Mouse (Mus musculus) hindbrain, embryonic 14.5 days (tissue): ENCODE results near the gene Tspan18. TPM values are rescaled to one million over a fixed set of nuclear protein-coding genes. Genes with fewer than 3 reads are reported as not detected.

Experiments
- ATAC-seq: fragments of 200-750 bp; cut with Nextera tagmentation; 2 replicates; pipeline ENCODE4 v1.8.0; 2017; ENCODE audit warnings: moderate number of reproducible peaks, mild to moderate bottlenecking, moderate TSS enrichment, moderate library complexity; ENCODE audit not compliant: low FRiP score
- DNase-seq: peaks from one replicate; pipeline ENCODE4 v3.0.0-alpha.2; 2015; ENCODE audit warnings: low spot score
- H3K27ac ChIP-seq: fragments of 300-500 bp; sonication (generic); 2 replicates; pipeline ENCODE4 v1.5.1; 2014; ENCODE audit warnings: mild to moderate bottlenecking, moderate library complexity
- H3K27me3 ChIP-seq: fragments of 300-500 bp; sonication (generic); 2 replicates; pipeline ENCODE4 v1.6.1; 2014; ENCODE audit warnings: mild to moderate bottlenecking, low read length, mixed read lengths; ENCODE audit not compliant: control insufficient read depth, insufficient read depth
- H3K36me3 ChIP-seq: fragments of 300-500 bp; sonication (generic); replicated peaks from 2 replicates; pipeline ENCODE4 v1.6.1; 2014; ENCODE audit not compliant: control insufficient read depth, insufficient read depth
- H3K4me1 ChIP-seq: fragments of 300-500 bp; sonication (generic); replicated peaks from 2 replicates; pipeline ENCODE4 v1.6.1; 2014; ENCODE audit warnings: antibody characterized with exemption, low read length, mixed read lengths; ENCODE audit not compliant: control insufficient read depth, insufficient read depth
- H3K4me2 ChIP-seq: fragments of 300-500 bp; sonication (generic); replicated peaks from 2 replicates; pipeline ENCODE4 v1.6.1; 2014; ENCODE audit warnings: mild to moderate bottlenecking, moderate library complexity
- H3K4me3 ChIP-seq: fragments of 300-500 bp; sonication (generic); replicated peaks from 2 replicates; pipeline ENCODE4 v1.5.1; 2014; ENCODE audit warnings: mild to moderate bottlenecking, low read length
- H3K9ac ChIP-seq: fragments of 300-500 bp; sonication (generic); 2 replicates; pipeline ENCODE4 v1.6.1; 2014
- H3K9me3 ChIP-seq: fragments of 300-500 bp; sonication (generic); 2 replicates; pipeline ENCODE4 v1.6.1; 2016; ENCODE audit warnings: low read length; ENCODE audit not compliant: control insufficient read depth
- WGBS: fragments of 180-500 bp; shearing (Covaris S2); extraction: QIAGEN DNeasy Blood & Tissue Kit; methylation state at CpG from one replicate; pipeline ENCODE4 v1.1.7; 2014; 5-methylcytosine and 5-hydroxymethylcytosine counted together
- polyA plus RNA-seq: library from polyadenylated mRNA; unstranded; fragments of >200 nt; fragmentation: Nextera tagmentation; extraction: Ambion mirVana; gene quantifications from 2 replicates; pipeline ENCODE4 v1.2.1, GENCODE M21; 2014

Tspan18 gene
- polyA plus RNA-seq, 1 experiment from 2014 or later: 28.6 TPM

DNA sequence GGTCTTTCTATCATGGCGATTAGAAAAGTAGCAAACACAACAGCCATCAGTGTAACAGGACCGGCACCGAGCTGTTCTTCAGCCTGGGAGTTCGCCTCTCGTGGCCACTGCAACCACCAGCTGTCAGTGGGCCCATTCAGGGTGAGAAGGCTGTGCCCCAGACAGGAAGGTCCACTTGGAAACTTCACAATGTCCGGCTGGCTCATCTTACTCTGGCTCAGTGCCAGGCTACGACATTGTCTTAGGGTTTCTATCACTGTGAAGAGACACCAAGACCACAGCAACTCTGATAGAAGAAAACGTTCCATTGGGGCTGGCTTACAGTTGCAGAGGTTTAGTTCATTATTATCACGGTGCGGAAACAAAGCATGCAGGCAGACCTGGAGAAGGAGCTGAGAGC is 45.1 kb downstream of the Tspan18 start:
- H3K9me3 ChIP-seq: no peaks in the 10 kb centered on the region
- no peaks in the 10 kb centered on the region for H3K36me3 ChIP-seq
- peaks cover 69% of the 10 kb centered on the region for H3K4me1 ChIP-seq
- no peak overlapping the region for H3K4me2 ChIP-seq
- WGBS: 58% methylated on average over 10 of the region's 10 CpGs
- DNase-seq: no peak
- no peaks in the 10 kb centered on the region for H3K27me3 ChIP-seq
- H3K9ac ChIP-seq: no peak overlapping the region
- peak overlapping the region; percentile 57; the same call in 1 of the 2 replicates for H3K27ac ChIP-seq
- no peak overlapping the region for H3K4me3 ChIP-seq
- no peak for ATAC-seq

GRCm38 (mm10) chr2:93287348-93287747 is 47.0 kb downstream of the Tspan18 start:
- ATAC-seq (peak; percentile 12), DNase-seq (peak; percentile 72)
- Histone ChIP-seq H3K4me3 (no peak overlapping the region), H3K36me3 (no peaks in the 10 kb centered on the region), H3K9me3 (no peaks in the 10 kb centered on the region), H3K4me2 (peak overlapping the region; percentile 29; the same call in 1 of the 2 replicates), H3K4me1 (peaks cover 79% of the 10 kb centered on the region), H3K9ac (peak overlapping the region; percentile 37; the same call in 1 of the 2 replicates), H3K27me3 (no peaks in the 10 kb centered on the region), H3K27ac (peak overlapping the region; percentile 90)
- 23% methylated on average over 4 of the region's 4 CpGs for WGBS

DNA sequence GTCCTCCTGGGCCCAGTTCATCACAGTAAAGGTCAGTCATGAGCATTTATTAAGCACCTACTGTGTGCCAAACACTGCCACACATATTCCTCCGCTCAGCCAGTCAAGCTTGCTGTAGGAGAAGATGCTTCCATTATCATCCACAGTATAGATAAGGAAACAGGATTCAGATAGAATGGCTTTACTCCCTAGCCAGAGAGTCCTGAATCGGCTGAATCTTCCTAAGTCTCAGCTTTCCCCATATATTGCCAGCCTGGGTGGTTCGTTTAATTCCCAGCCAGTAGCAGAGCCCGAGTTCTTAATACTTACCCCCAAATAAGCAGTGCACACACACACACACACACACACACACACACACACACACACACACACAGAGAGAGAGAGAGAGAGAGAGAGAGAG is 47.6 kb downstream of the Tspan18 start:
- peaks cover 79% of the 10 kb centered on the region for H3K4me1 ChIP-seq
- H3K27ac ChIP-seq: peak overlapping the region; percentile 90
- no peaks in the 10 kb centered on the region for H3K27me3 ChIP-seq
- no peaks in the 10 kb centered on the region for H3K36me3 ChIP-seq
- no peak overlapping the region for H3K4me2 ChIP-seq
- ATAC-seq: no peak
- peak; percentile 53 for DNase-seq
- H3K9ac ChIP-seq: peak overlapping the region; percentile 37; the same call in 1 of the 2 replicates
- 36% methylated on average over 4 of the region's 4 CpGs for WGBS
- H3K4me3 ChIP-seq: no peak overlapping the region
- no peaks in the 10 kb centered on the region for H3K9me3 ChIP-seq

- Histone ChIP-seq H3K27ac (peak overlapping the region; percentile 90), H3K36me3 (no peaks in the 10 kb centered on the region), H3K27me3 (no peaks in the 10 kb centered on the region), H3K4me2 (no peak overlapping the region), H3K4me1 (peaks cover 75% of the 10 kb centered on the region), H3K9me3 (no peaks in the 10 kb centered on the region), H3K9ac (no peak overlapping the region), H3K4me3 (no peak overlapping the region)
- no peak for ATAC-seq
- WGBS: 52% methylated on average over 1 of the region's 2 CpGs
- DNase-seq: no peak
These were observed 48.0 kb downstream of the Tspan18 start for GRCm38 (mm10) chr2:93286321-93286720.

GRCm38 (mm10) chr2:93285842-93286241 is 48.5 kb downstream of the Tspan18 start:
- 23% methylated on average over 8 of the region's 8 CpGs for WGBS
- H3K4me3 ChIP-seq: no peak overlapping the region
- no peak for DNase-seq
- no peak for ATAC-seq
- no peak overlapping the region for H3K9ac ChIP-seq
- H3K27ac ChIP-seq: peak overlapping the region; percentile 90
- no peaks in the 10 kb centered on the region for H3K9me3 ChIP-seq
- H3K27me3 ChIP-seq: no peaks in the 10 kb centered on the region
- peaks cover 73% of the 10 kb centered on the region for H3K4me1 ChIP-seq
- H3K4me2 ChIP-seq: no peak overlapping the region
- no peaks in the 10 kb centered on the region for H3K36me3 ChIP-seq

DNA sequence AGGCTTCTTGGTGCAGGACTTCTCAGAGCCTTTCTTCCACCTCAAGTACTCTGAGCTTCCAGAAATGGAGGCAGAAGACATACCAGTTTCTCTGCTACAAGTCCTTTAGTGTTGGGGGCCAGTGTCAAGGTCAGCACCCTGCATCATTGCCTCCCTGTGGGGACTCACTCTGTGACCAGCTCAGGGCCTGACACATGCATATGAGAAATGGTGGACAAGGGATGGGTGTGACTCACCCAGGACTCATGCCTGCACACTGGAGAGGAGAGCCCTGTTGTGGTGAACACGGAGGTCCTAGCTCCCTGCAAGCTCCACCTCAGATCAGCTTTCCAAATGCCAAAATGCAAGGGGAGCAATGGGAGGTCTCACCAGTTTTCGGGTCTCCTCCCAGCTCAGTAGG is 49.7 kb downstream of the Tspan18 start:
- no peaks in the 10 kb centered on the region for H3K9me3 ChIP-seq
- H3K27ac ChIP-seq: peak overlapping the region; percentile 90; the same call in 1 of the 2 replicates
- no peak overlapping the region for H3K4me3 ChIP-seq
- peaks cover 79% of the 10 kb centered on the region for H3K4me1 ChIP-seq
- H3K36me3 ChIP-seq: no peaks in the 10 kb centered on the region
- H3K27me3 ChIP-seq: no peaks in the 10 kb centered on the region
- no peak for DNase-seq
- no peak overlapping the region for H3K4me2 ChIP-seq
- no peak overlapping the region for H3K9ac ChIP-seq
- WGBS: 57% methylated on average over 2 of the region's 2 CpGs
- no peak for ATAC-seq

- no peak overlapping the region for H3K4me2 ChIP-seq
- H3K36me3 ChIP-seq: no peaks in the 10 kb centered on the region
- DNase-seq (no peak), ATAC-seq (no peak; the same call in 1 of the 2 replicates)
- no peak overlapping the region for H3K4me3 ChIP-seq
- peak overlapping the region; percentile 55 for H3K27ac ChIP-seq
- no peak overlapping the region for H3K9ac ChIP-seq
- WGBS: 11% methylated on average over 7 of the region's 7 CpGs
- no peaks in the 10 kb centered on the region for H3K9me3 ChIP-seq
- H3K27me3 ChIP-seq: no peaks in the 10 kb centered on the region
- H3K4me1 ChIP-seq: peaks cover 83% of the 10 kb centered on the region
These were observed 50.6 kb downstream of the Tspan18 start for GRCm38 (mm10) chr2:93283481-93284293.

GRCm38 (mm10) chr2:93282636-93283035 is 51.7 kb downstream of the Tspan18 start:
- Histone ChIP-seq H3K9ac (no peak overlapping the region), H3K4me1 (peaks cover 83% of the 10 kb centered on the region), H3K9me3 (no peaks in the 10 kb centered on the region), H3K36me3 (no peaks in the 10 kb centered on the region), H3K27ac (0 out of 2 replicates have a peak overlapping the region, but pooled peaks have one; percentile 3), H3K27me3 (no peaks in the 10 kb centered on the region), H3K4me3 (no peak overlapping the region), H3K4me2 (no peak overlapping the region)
- DNase-seq (no peak), ATAC-seq (no peak)
- 92% methylated on average over 4 of the region's 4 CpGs for WGBS

DNA sequence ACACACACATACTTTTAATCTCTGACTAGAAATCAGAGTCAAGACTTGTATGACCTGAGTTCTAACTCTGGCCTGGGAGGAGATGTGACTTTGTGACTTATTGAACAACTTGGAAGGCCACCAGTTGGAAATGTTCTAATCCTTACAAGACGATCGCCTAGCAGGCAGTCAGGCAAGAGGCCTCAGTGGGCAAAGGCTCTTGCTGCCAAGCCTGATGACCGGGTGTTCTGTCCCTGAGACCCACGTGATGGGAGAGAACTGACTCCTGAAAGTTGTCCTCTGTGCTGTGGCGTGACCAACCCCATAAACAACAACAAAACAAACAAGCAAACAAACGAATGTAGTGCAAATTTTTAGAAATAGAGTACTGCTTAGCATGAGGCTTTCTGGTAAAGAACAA is 52.8 kb downstream of the Tspan18 start:
- H3K4me1 ChIP-seq: peaks cover 81% of the 10 kb centered on the region

More for the DNA sequence above, 52.8 kb downstream of the Tspan18 start:
- no peak for ATAC-seq
- DNase-seq: no peak
- no peaks in the 10 kb centered on the region for H3K9me3 ChIP-seq
- WGBS: 72% methylated on average over 6 of the region's 6 CpGs
- H3K27me3 ChIP-seq: no peaks in the 10 kb centered on the region
- H3K27ac ChIP-seq: no peak overlapping the region; the same call in 1 of the 2 replicates
- H3K4me2 ChIP-seq: no peak overlapping the region
- H3K36me3 ChIP-seq: no peaks in the 10 kb centered on the region
- H3K9ac ChIP-seq: no peak overlapping the region
- no peak overlapping the region for H3K4me3 ChIP-seq
